Mouse (Mus musculus): Measurements from ENCODE around the gene 4632433K11Rik. TPM values are rescaled to one million over a fixed set of nuclear protein-coding genes. Genes with fewer than 3 reads are reported as not detected.
A peak's percentile ranks its signal among the peaks of the same experiment; 100 is the strongest.
"Not testable (repeated sequence)": the region's sequence is repeated elsewhere in the genome, so short reads cannot be mapped to it uniquely, and the experiment has no call there.

Gene 4632433K11Rik
- total RNA-seq, 2 experiments from 2014 or later = 0.85 to 1.2 TPM

GRCm38 (mm10) chr7:5052438-5052837, 18.5 kb downstream of the 4632433K11Rik start:
- intact Hi-C loops (cut with DNase I) = no loop called here

DNA sequence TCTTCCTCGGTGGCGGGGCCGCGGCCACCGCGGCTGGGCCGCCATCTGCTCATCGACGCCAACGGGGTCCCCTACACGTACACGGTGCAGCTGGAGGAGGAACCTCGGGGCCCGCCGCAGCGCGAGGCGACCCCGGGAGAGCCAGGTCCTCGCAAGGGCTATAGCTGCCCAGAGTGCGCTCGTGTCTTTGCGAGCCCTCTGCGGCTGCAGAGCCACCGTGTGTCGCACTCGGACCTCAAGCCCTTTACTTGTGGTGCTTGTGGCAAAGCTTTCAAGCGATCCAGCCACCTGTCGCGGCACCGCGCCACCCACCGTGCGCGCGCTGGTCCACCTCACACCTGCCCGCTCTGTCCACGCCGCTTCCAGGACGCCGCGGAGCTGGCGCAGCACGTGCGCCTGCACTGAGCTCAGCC, 19.0 kb downstream of the 4632433K11Rik start:
- intact Hi-C loops (cut with DNase I) = no loop called here

More at GRCm38 (mm10) chr7:5052438-5052837, 18.5 kb downstream of the 4632433K11Rik start:
- DNase-seq (ENCODE audit: low spot score in 2 of 2) = no peak

GRCm38 (mm10) chr7:5053456-5054179, 19.7 kb downstream of the 4632433K11Rik start:
- DNase-seq (ENCODE audit: low spot score in 2 of 2) = peak in 1 of 2 experiments; percentile 55
- intact Hi-C loops (cut with DNase I) = no loop called here

More for the DNA sequence above, 19.0 kb downstream of the 4632433K11Rik start:
- DNase-seq (ENCODE audit: low spot score in 2 of 2) = no peak

DNA sequence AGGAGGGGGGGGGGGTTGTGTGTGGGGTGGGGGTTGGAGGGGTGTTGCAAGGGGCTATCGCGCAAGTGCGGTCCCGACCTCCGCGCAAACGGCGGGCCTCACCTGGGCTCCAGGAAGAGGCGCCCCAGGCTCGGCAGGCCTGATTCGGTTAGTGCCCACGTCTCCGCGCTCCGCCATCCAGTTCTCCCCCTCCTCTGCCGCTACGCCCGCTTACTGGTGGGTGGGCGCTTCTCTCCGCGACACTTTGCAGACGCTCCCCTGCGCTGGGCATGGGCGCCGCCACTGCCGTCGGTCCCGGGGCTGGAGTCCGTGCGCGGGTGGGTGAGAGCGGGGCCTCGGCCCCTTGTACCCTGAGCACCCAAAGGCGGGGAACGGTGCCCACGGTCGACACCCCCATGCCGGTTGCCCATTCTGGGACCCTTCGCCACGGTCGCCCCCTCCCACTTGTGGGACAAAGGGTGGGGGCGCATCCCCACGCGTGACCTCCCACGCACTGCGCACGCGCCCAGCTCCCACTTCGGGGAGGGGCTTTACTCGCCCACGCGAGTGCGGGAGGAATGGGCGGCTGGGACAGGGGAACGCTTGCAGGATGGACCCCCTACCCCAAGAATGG, 22.8 kb downstream of the 4632433K11Rik start:
- intact Hi-C loops (cut with DNase I) = no loop called here
- peak; percentile 64 to 72 for DNase-seq (ENCODE audit: low spot score in 2 of 2)

- DNase-seq (ENCODE audit: low spot score in 2 of 2) = no peak
Observed at GRCm38 (mm10) chr7:5057381-5057780, 23.5 kb downstream of the 4632433K11Rik start.

DNA sequence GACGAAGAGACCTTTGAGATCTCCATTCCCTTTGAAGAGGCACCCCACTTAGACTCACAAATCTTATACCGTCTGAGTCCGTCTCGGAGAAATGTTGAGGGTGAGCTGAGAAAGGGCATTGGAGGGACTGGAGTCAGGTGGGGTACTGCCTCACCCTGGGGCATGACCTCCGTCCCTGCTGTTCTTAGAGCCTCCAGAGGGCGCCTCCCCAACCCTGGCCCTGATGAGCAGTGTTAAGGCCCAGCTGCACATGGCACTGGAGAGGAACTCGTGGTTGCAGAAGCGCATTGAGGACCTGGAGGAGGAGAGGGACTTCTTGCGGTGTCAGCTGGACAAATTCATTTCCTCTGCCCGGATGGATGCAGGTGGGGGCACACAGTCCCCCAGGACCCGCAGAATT, 23.9 kb downstream of the 4632433K11Rik start:
- intact Hi-C loops (cut with DNase I) = no loop called here

More at GRCm38 (mm10) chr7:5057381-5057780, 23.5 kb downstream of the 4632433K11Rik start:
- intact Hi-C loops (cut with DNase I) = no loop called here

GRCm38 (mm10) chr7:5058631-5059030, 24.7 kb downstream of the 4632433K11Rik start:
- DNase-seq (ENCODE audit: low spot score in 2 of 2) = no peak
- intact Hi-C loops (cut with DNase I) = no loop called here

More for the DNA sequence above, 23.9 kb downstream of the 4632433K11Rik start:
- DNase-seq (ENCODE audit: low spot score in 2 of 2) = no peak

GRCm38 (mm10) chr7:5059421-5059820, 25.5 kb downstream of the 4632433K11Rik start:
- no peak for DNase-seq (ENCODE audit: low spot score in 2 of 2)

DNA sequence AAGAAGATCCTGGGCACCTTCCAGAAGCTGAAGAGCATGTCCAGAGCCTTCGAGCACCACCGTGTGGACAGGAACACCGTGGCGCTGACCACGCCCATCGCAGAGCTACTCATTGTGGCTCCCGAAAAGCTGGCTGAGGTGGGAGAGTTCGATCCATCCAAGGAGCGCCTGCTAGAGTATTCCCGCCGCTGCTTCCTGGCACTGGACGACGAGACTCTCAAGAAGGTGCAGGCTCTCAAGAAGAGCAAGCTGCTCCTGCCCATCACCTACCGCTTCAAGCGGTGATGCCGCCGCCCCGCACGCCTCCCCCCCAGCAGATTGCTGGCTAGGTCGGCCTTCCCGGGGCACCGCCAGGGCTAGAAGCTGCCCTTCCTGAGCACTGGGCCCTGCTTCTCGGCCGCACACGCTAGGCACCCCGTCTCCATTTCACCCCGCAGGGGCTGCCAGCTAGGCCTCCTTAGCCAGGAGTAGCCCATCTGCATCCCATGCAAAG, 26.4 kb downstream of the 4632433K11Rik start:
- intact Hi-C loops (cut with DNase I) = loop anchor here (10.0 kb wide), 1 partner anchor 925 kb away; the partner anchor contains the start of gene Leng8
- peak; percentile 81 to 85 for DNase-seq (ENCODE audit: low spot score in 2 of 2)

More at GRCm38 (mm10) chr7:5059421-5059820, 25.5 kb downstream of the 4632433K11Rik start:
- intact Hi-C loops (cut with DNase I) = no loop called here

- intact Hi-C loops (cut with DNase I) = loop anchor here (1.0 to 10.0 kb wide), 2 partner anchors 41 to 926 kb away; partner anchors contain the start of genes Ccdc106, Leng8 and Zfp865
- DNase-seq (ENCODE audit: low spot score in 2 of 2) = peak; percentile 99
Observed at GRCm38 (mm10) chr7:5060944-5061773, 27.2 kb downstream of the 4632433K11Rik start.

GRCm38 (mm10) chr7:5061774-5062359, 27.9 kb downstream of the 4632433K11Rik start, which contains the start of gene U2af2:
Gene U2af2 (plus strand): TSS chr7:5062143.
- DNase-seq (ENCODE audit: low spot score in 2 of 2) = peak; percentile 92 to 94

GRCm38 (mm10) chr7:5062360-5063001, 28.6 kb downstream of the 4632433K11Rik start:
- DNase-seq (ENCODE audit: low spot score in 2 of 2) = peak; percentile 75 to 83
- intact Hi-C loops (cut with DNase I) = loop anchor here (1.0 to 10.0 kb wide), 2 partner anchors 18 to 928 kb away; partner anchors contain the start of genes Epn1 and Leng8

More at GRCm38 (mm10) chr7:5061774-5062359, 27.9 kb downstream of the 4632433K11Rik start, which contains the start of gene U2af2:
- intact Hi-C loops (cut with DNase I) = loop anchor here (1.0 to 10.0 kb wide), 3 partner anchors 18 to 927 kb away; partner anchors contain the start of genes Ccdc106, Epn1, Leng8 and Zfp865

DNA sequence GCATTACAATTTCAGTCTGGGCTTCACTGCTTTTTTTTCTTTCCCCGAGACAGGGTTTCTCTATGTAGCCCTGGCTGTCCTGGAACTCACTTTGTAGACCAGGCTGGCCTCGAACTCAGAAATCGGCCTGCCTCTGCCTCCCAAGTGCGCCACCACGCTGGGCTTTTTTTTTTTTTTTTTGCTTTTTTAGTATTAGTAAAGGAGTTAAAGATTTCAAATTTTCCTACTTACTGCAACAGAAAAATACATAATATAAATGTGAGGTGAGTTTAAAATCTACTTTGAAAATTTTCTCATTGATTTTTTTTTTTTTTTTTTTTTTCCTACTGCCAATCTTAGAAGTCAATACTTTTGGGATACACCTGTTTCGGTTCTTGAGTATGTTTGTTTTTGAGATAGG, 31.0 kb downstream of the 4632433K11Rik start:
- DNase-seq (ENCODE audit: low spot score in 2 of 2) = no peak
- intact Hi-C loops (cut with DNase I) = loop anchor here (10.0 kb wide), 1 partner anchor 930 kb away; the partner anchor contains the start of gene Leng8

DNA sequence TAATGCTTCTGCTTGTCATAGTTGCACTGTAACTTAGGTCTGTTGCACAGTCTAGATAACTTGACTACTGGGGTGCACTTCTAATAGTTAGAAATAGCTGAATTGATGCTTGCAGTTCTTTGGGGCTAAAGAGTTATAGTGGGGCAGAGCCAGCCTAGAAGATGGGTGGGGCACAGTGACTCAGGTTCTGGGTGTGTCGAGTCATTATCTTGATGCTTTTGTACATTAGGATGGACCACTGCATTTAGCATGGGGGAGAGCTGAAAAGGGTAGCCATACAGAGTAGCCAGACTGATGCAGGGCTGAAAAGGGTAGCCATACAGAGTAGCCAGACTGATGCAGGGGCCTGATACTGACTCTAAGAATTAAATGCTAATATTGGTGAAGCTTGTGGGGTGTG, 39.7 kb downstream of the 4632433K11Rik start:
- no peak for DNase-seq (ENCODE audit: low spot score in 2 of 2)
- intact Hi-C loops (cut with DNase I) = no loop called here

GRCm38 (mm10) chr7:5074984-5075383, 41.1 kb downstream of the 4632433K11Rik start:
- DNase-seq (ENCODE audit: low spot score in 2 of 2) = no peak
- intact Hi-C loops (cut with DNase I) = no loop called here

GRCm38 (mm10) chr7:5076931-5077330, 43.0 kb downstream of the 4632433K11Rik start:
- intact Hi-C loops (cut with DNase I) = no loop called here
- no peak for DNase-seq (ENCODE audit: low spot score in 2 of 2)

- not testable (repeated sequence) for DNase-seq (ENCODE audit: low spot score in 2 of 2)
- intact Hi-C loops (cut with DNase I) = loop anchor here (1.0 to 10.0 kb wide), 3 partner anchors 17 to 1095 kb away; partner anchors contain the start of genes Rasl2-9, U2af2 and Zfp444
Observed at GRCm38 (mm10) chr7:5079365-5080009, 45.6 kb downstream of the 4632433K11Rik start.
